Mouse (Mus musculus): Measurements from ENCODE around the gene 4930519G04Rik. TPM values are rescaled to one million over a fixed set of nuclear protein-coding genes. Genes with fewer than 3 reads are reported as not detected.
"Not testable (repeated sequence)": the region's sequence is repeated elsewhere in the genome, so short reads cannot be mapped to it uniquely, and the experiment has no call there.

4930519G04Rik gene
- total RNA-seq, 1 experiment from 2014 or later, result not detected

DNA sequence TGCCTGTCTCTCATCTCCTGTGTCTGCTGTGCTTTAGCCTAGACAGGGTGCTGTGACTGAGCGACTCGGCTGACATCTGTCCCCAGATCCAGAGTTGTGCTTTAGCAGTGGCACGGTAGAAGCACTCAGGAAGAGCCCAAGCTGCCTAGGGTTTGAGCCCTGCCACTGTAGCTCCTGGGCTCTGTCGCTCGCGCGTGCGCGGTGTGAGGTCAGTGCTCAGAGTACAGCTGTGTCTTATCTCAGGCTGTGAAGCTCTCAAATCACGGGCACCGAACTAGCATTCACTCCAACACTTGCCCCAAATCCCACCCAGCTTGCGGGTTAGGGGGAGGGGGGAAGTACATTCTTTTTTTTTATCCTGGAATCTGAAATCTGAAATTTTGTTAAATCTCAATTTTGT, 16.6 kb upstream of the 4930519G04Rik start:
- no peak for ATAC-seq (replicated peaks; ENCODE audit: low read depth, poor library complexity, severe bottlenecking)

DNA sequence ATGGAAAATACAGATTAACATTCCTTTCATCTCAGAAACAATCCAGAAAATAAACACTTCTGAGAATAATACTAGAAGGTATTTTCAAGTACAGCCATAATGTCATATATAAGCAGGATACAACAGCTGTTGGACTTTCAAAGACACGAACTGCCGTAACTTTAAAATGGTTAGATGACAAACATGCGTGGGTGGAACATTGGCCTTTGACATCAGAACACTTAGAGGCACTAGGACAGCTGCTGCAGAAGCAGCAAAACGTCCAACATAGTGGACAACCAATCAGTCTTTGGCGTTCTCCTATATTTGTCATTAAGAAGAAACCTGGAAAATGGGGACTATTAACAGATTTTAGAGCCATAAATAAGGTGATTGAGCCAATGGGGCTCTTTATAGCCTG, 13.0 kb upstream of the 4930519G04Rik start:
- ATAC-seq (replicated peaks; ENCODE audit: low read depth, poor library complexity, severe bottlenecking), result not testable (repeated sequence)

DNA sequence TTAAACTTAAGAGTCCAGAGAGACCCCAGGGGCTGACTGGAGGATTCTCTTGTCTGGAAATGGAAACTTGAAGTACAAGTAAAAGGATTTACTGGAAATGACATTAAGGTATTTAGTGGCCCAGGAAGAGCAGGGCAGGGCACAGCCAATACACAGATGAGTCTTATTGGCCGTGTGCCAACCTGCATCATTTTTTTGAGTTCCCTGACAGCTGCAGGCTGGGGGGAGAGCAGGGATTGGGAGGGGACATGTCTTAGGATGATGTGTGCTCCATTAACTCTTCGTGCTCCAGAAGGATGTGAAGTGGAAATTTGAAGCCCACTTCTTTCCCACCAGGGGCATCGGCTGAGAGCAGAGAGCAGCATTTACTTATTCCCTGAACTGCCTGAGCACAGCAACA, 11.3 kb upstream of the 4930519G04Rik start:
- ATAC-seq (replicated peaks; ENCODE audit: low read depth, poor library complexity, severe bottlenecking), result not testable (repeated sequence)

DNA sequence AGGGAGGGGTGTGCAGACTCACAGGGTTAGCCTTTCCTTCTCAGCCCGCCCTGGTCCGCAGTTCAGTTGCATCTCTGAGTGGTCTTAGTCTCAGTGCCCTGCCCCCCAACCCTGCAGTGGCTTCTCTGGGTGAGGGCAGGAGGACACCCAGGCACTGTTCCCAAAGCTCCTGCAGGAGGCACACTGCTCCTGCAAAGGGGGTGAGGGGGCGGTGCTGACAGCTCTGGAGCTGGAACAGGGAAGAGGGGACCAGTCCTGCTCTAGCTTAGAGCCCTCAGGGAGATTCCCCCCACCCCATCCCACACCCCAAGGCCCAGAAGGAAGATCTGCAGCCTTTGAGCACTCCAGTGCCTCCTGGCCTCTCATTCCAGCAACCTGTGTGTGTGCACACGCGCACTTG, 10.8 kb upstream of the 4930519G04Rik start:
- ATAC-seq (replicated peaks; ENCODE audit: low read depth, poor library complexity, severe bottlenecking), result no peak

DNA sequence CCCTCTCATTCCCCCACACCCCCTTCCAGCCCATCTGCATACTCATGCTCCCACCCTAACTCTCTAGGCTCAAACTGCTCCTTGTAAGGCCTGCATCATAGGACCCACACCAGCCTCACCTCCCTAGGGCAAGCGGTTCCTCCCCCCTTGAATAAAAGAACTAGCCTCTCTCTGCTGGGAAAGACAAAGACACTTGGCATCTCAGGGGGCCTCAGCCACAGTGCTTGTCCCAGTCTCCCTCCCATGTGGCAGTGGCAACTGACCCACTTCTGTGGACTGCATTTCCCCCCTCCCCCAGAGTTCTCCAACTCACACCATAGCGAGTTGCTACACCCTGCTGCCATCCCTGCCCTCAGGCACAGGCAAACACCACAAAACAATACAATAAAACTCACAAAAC, 9.1 kb upstream of the 4930519G04Rik start:
- not testable (repeated sequence) for ATAC-seq (replicated peaks; ENCODE audit: low read depth, poor library complexity, severe bottlenecking)

DNA sequence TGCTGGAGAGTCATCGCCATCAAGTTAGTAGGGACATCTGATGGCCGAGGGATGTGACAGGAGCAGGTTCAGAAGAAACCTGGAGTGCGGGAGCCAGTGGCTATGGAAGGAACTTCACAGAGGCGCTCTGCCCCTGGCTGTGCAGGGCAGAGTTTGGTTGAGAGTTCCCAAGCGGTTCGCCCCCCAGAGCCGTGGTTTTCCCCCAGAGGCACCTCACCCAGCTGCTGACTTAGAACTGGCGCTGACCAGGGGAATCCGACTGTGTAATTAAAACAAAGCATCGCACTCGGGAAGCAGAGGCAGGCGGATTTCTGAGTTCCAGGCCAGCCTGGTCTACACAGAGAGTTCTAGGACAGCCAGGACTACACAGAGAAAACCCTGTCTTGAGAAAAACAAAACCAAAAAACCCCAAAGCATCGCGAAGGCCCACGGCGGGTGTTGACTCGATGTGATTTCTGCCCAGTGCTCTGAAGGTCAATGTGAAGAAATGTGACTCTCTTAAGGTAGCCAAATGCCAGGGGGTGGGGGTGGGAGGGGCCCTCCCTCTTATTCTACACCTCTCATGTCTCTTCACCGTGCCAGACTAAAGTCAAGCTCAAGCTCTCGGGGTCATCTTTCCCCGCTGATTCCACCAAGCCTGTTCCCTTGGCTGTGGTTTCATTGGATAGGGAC, 1.8 kb upstream of the 4930519G04Rik start:
- no peak for ATAC-seq (replicated peaks; ENCODE audit: low read depth, poor library complexity, severe bottlenecking)

DNA sequence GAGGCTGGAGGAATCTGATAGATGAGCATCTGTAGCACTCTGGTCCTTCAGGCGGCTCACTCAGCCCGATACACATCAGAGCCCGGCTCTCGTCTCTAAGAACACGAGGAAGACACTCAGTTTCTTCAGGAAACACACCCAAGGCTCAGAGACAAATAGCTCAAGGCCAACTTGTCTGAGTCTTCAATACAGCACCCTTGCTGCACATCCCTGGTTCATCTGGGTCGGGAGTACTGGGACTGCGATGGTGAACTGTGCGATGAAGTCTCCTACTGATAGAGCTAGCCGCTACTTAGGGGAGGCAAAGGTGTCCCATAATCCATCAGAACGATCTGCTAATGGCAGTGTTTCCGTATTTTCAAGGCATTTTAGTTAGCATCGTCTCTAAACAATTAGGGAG, 5.1 kb downstream of the 4930519G04Rik start, which contains the start of gene Gm9936:
TSS of gene Gm9936 (minus strand) at position 101 of the 400 bp plus-strand sequence.
- ATAC-seq (replicated peaks; ENCODE audit: low read depth, poor library complexity, severe bottlenecking), result no peak

DNA sequence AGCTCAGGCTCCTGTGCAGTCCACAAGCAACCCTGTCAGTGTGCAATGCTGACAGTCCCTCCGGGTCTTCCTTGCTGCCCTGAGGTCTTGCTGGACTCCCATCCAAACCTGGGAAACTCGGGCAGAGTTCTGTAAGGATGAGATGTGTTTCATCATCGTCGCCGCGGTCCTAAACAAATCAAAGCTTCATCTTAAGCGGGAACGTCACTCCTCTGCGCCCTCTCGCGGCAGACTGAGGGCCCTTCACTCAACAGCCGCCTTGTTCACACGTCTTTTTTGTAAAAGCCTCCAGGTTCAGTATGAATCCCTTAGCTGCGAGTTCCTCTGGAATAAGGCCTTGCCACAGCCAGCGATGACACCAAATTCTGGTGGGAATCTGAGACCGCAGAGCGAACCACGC, 5.8 kb downstream of the 4930519G04Rik start:
- ATAC-seq (replicated peaks; ENCODE audit: low read depth, poor library complexity, severe bottlenecking), result peak; percentile 80; the same call in 1 of the 2 replicates

DNA sequence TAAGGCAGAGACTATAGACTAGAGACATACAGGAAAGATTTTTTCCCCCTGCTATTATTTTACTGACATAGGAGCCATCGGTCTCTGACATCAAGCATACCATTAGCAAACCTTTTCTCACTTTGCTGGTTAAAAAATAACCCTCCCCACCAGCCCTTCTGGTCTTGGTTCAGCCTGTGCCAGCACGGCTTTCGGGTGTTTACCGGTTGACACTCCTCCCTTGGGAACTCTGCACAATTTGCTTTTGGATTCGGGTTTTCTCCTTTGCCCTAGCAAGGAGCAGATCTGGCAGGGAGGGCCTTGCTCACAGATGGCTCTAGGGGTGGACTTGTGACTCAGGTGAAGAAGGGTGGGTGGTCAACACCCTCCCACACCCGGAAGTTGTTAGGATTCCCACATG, 8.3 kb downstream of the 4930519G04Rik start:
- ATAC-seq (replicated peaks; ENCODE audit: low read depth, poor library complexity, severe bottlenecking), result no peak

DNA sequence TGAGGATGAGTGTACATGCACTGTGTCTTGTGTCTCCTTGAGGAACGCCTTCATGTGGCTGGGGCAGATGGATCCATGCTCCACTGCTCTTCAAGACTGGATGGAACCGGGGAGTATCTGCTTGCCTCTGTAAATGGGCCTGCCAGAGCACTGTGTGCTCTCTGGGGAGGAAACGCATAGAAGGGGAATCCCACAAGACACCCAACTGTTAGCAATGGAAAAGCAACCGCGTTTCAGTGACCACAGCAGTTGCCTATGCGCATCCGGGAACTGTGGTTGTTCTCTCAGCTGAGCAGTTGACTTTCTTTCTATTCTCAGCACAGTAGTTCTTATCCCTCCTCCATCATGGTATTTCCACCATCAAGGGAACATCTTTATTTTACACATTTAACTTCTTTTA, 11.3 kb downstream of the 4930519G04Rik start:
- ATAC-seq (replicated peaks; ENCODE audit: low read depth, poor library complexity, severe bottlenecking), result no peak

DNA sequence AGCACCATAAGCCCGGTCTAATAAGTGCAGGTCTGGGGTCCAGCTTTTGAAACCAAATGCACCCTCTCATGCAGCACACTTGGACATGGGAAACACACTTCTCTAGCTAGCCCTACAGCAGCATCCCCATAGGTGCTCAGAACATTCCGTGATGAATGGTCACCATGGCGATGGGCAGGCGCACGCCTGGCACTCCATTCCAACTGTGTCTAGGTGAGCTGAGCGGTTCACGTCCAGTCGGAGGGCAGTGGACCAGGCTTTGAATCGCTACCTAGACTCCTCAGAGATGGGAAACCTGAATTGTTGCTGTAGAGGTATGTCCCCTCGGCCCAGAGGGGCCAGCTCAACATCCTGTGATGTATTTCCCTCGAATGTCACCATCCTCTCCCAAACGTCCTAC, 11.8 kb downstream of the 4930519G04Rik start:
- no peak for ATAC-seq (replicated peaks; ENCODE audit: low read depth, poor library complexity, severe bottlenecking)

DNA sequence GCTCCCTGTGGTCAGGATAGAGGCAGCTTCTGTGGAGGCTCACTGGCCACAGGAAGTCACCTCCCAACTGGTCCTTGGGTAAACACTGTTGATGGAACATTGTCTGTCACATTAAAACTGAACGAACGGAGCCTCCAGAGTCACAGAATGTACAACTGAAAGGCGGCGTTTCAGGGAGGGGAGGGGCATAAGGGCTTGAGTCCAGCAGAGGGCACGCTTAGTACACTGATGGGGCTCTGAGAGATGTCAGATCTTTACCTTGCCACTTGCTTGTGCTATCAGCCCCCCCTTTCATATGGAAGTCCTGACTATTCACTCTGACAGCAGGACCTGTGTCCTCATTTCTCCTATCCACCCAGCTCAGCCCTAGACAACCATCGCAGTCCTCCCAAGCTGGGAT, 22.4 kb downstream of the 4930519G04Rik start:
- ATAC-seq (replicated peaks; ENCODE audit: low read depth, poor library complexity, severe bottlenecking), result 0 out of 2 replicates have a peak, but pooled peaks have one; percentile 58

DNA sequence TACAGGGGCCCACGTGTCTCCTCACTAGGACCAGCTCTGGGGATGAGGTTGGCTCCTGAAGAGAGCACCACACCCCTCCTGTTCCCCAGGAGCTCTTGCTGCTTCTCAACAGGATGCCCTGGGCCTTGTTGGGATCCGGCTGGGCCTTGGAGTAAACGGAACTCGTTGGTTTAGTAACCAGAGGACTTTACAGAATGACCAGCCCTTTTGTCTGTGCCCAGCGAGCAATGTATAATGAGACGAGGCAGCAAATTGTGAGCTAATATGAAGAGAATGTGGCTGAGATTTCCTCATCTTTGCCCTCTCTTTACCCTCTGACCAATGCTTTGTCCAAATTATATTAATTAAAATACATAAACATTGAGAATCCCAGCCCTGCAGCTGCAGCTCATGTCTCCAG, 22.9 kb downstream of the 4930519G04Rik start:
- no peak for ATAC-seq (replicated peaks; ENCODE audit: low read depth, poor library complexity, severe bottlenecking)

DNA sequence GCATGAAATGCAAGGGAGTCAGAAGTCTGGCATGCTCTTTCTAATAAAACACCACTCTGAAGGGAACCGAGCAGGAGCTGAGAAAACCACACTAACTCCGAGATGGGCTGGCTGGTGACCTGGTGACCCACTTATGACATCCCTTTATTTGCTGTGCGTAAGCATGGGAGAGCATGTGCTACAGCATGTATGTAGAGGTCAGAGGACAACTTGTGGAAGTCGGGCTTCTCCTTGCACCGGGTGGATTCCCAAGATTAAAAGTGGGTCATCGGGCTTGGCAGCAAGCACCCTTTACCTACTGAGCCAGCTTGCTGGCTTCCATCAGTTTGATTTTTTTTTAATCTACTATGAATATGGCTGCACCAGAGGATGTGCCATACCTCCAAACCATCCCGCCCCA, 24.0 kb downstream of the 4930519G04Rik start:
- no peak for ATAC-seq (replicated peaks; ENCODE audit: low read depth, poor library complexity, severe bottlenecking)

DNA sequence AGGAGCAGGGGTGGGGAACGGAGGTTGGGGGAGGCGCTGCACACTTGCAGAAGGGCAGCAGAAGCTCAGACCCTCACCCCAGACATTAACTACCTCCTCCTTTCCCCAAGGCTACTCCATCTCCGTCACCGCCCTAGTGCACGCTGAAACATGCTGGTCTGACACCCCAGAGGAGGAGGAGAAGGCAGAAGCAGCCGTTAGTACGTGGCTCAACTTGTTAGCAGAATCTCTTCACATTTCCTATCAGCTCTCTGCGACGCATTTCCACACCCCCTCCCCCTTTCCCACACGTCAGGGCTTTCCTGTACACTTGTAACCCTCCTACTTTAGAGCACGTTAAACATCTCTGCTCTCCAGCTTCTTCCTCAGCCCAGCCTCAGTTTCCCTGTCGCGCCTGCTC, 25.9 kb downstream of the 4930519G04Rik start:
- ATAC-seq (replicated peaks; ENCODE audit: low read depth, poor library complexity, severe bottlenecking), result no peak

DNA sequence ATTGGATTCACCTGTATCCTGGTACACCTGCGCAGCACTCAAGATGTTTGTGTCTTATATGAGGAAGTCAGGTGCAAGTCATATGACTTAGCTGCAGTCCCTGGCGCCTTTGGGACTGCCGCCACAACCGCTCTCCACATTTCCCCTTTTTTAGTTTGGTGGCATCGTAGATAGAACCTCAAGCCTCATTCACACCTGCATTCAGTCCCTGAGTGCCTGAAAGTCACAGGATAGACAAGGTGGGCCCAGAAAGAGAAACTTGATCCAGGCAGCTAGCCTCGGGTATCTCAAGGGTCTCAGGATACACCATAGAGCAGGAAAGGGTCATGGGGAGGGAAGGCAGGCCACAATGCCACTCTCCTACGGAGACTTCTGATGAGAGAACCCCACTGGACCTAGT, 28.9 kb downstream of the 4930519G04Rik start:
- ATAC-seq (replicated peaks; ENCODE audit: low read depth, poor library complexity, severe bottlenecking), result not testable (repeated sequence)

DNA sequence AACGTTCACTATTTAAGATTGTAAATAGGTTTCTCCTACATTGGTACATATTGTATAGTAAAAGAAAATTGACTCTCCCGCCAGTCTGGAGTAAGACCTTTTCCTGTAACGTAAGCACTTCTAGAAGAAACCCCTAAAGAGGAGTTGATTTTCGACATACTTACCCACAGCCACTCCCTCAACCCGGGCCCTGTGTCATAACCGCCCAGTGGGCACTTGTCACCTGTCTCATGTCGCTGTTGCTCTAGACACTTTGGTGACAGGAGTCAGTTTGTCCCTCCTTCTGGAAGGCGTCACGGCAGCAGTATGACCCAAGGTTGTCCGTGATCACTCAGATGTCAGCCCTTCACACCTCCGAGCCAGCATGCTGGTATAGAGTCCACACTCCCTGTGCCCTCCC, 29.6 kb downstream of the 4930519G04Rik start:
- ATAC-seq (replicated peaks; ENCODE audit: low read depth, poor library complexity, severe bottlenecking), result no peak

DNA sequence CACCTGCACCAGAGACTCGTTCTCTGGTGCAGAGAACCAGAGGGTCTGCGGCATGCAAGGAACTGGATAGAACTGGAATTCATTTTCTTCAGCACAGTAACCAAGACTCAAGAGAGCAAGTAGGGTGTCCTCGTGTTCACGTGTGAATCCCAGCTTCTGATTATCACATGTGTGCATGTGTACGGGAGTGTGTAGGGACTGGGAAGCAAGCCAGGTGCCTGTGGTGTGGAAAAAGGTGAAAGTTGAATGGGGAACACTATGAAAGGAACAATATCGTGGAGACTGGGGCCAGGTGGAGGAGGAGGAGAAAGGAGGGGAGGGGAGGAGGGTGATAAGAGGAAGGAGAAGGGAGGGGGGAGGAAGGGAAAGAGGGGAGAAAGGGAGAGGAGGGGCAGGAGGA, 33.3 kb downstream of the 4930519G04Rik start:
- no peak for ATAC-seq (replicated peaks; ENCODE audit: low read depth, poor library complexity, severe bottlenecking)

DNA sequence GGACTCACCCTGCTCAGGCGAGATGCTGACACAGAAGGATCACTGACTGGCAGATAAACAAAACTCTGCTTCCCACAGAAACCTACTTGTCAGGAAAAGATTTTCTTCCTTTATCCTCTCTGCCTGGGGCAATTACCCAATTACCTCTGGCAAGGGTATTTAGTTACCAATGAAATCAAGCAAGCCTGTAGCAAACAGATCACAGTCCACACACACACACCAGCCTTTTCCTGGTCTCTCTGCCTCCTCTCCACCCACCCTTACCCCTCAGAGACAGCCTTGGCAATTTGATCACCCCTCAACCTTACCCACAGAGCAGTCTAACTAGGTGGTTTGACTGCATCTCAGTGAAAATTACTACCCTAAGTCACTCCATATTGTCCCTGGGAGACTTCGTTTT, 35.5 kb downstream of the 4930519G04Rik start:
- no peak for ATAC-seq (replicated peaks; ENCODE audit: low read depth, poor library complexity, severe bottlenecking)

DNA sequence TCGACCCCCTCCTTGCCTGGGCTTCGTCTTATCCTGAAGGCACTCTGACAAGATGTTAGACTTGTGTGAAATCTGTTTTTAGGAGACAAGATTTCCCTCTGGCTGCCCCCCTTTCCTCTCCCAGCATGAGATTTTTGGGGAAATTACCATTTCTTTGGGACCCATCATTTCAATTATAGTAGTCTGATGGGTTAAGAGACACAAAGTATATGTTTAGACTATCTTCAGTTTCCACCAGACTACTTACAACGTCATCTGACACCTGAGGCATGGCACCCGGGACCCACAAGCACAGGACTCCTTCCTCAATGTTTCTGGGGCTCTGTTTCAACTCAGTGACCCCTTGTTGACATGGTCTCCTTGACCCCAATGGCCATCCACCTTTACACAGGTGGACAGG, 42.1 kb downstream of the 4930519G04Rik start:
- no peak for ATAC-seq (replicated peaks; ENCODE audit: low read depth, poor library complexity, severe bottlenecking)

DNA sequence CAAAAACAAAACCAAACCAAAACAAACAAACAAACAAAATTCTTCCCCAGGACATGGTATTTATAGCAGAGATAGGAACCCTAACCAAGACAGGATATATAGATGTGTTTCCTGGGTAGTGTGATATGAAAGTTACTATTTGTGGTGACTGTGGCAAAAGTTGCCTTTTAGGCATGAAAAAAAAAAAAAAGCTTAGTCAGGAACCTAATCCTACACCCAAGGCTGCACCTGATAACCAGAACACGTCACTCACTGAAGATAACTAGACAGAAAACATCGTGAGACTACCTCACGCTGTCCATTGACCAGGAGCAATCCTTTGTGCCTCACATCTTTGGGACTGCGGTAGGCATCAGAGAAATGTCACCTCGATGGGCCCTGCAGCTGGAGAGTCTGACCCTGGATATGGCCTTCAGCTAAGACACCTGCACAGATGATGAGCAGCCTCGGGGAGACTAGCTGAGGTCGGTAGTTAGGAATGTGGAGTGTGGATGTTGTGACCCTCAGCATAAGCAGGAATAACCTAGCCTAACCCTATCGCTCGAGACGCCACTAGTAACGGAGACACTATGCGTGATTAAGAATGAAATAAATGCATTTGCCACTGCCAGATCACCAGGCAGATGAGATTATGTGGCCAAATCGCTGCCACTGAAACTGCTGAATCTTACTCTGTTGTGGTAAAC, 43.4 kb downstream of the 4930519G04Rik start, which contains the start of gene Oasl2:
TSS of gene Oasl2 (plus strand) at position 249 of the 686 bp plus-strand sequence.
- peak; percentile 60 for ATAC-seq (replicated peaks; ENCODE audit: low read depth, poor library complexity, severe bottlenecking)

DNA sequence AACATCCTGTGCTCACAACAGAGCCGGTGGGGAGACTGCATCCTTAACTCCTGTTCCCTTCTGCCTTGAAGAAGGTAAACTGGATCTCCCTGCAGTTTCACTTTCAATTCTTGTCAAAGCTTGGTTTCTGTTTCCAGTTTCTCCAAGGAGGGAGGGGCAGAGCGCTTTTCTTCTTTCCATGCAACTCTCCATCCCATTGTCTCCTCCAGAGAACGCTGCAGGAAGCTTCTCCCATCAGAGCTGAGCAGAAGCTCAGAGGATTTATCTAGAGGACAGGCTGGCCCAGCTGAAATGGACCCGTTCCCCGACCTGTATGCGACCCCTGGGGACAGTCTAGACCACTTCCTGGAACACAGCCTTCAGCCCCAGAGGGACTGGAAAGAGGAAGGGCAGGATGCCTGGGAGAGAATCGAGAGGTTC, 43.9 kb downstream of the 4930519G04Rik start:
- ATAC-seq (replicated peaks; ENCODE audit: low read depth, poor library complexity, severe bottlenecking), result peak; percentile 62
